Mouse (Mus musculus): ENCODE data around the gene Gm11634. TPM values are rescaled to one million over a fixed set of nuclear protein-coding genes. Genes with fewer than 3 reads are reported as not detected.

The Gm11634 gene
- polyA plus RNA-seq (2012; rRNA removed) = not detected in 2 replicates

GRCm38 (mm10) chr11:101599156-101599555, at the start of gene Gm11634:
Gene Gm11634 (minus strand): TSS chr11:101599256.

GRCm38 (mm10) chr11:101626995-101627856, 28.2 kb upstream of the Gm11634 start, which contains the start of gene Rdm1:
Gene Rdm1 (plus strand): TSS chr11:101627195.

GRCm38 (mm10) chr11:101582054-101583035, 16.7 kb downstream of the Gm11634 start, which contains the start of gene Tmem106a:
Gene Tmem106a (plus strand): TSS chr11:101582242.

GRCm38 (mm10) chr11:101551751-101552475, 47.1 kb downstream of the Gm11634 start, which contains the start of the genes Brca1 and Nbr1:
Gene Brca1 (minus strand): TSS chr11:101551955.
Gene Nbr1 (plus strand): TSS chr11:101552149.

Other genes with a start within 250 kb of the Gm11634 start
- gene G6pc, start 231.7 kb downstream of the Gm11634 start, polyA plus RNA-seq (2012; rRNA removed) = 41.2 and 49.0 TPM in 2 replicates
- 13.5 and 14.0 TPM in 2 replicates for gene Aarsd1, start 181.6 kb downstream of the Gm11634 start, polyA plus RNA-seq (2012; rRNA removed)
- gene Gm27029, start 174.5 kb downstream of the Gm11634 start, polyA plus RNA-seq (2012; rRNA removed) = 0.64 and 0.79 TPM in 2 replicates
- gene Rundc1, start 174.2 kb downstream of the Gm11634 start, polyA plus RNA-seq (2012; rRNA removed) = 4.3 and 4.5 TPM in 2 replicates
- 0.80 and 0.88 TPM in 2 replicates for gene Ptges3l, start 173.9 kb downstream of the Gm11634 start, polyA plus RNA-seq (2012; rRNA removed)
- gene Rpl27, start 157.0 kb downstream of the Gm11634 start, polyA plus RNA-seq (2012; rRNA removed) = 679 and 947 TPM in 2 replicates
- gene Ifi35, start 150.8 kb downstream of the Gm11634 start, polyA plus RNA-seq (2012; rRNA removed) = 47.2 and 49.9 TPM in 2 replicates
- 3.3 and 4.1 TPM in 2 replicates for gene Rnd2, start 134.3 kb downstream of the Gm11634 start, polyA plus RNA-seq (2012; rRNA removed)
- gene Vat1, start 133.0 kb downstream of the Gm11634 start, polyA plus RNA-seq (2012; rRNA removed) = 12.6 and 14.2 TPM in 2 replicates
- 4.0 and 4.2 TPM in 2 replicates for gene Brca1, start 47.3 kb downstream of the Gm11634 start, polyA plus RNA-seq (2012; rRNA removed)
- 41.3 and 42.4 TPM in 2 replicates for gene Nbr1, start 47.1 kb downstream of the Gm11634 start, polyA plus RNA-seq (2012; rRNA removed)
- 13.3 and 15.8 TPM in 2 replicates for gene Tmem106a, start 17.0 kb downstream of the Gm11634 start, polyA plus RNA-seq (2012; rRNA removed)
- gene Rdm1, start 27.9 kb upstream of the Gm11634 start, polyA plus RNA-seq (2012; rRNA removed) = 5.9 and 7.0 TPM in 2 replicates
- 4.7 and 5.2 TPM in 2 replicates for gene Arl4d, start 66.3 kb upstream of the Gm11634 start, polyA plus RNA-seq (2012; rRNA removed)
- gene Dhx8, start 133.7 kb upstream of the Gm11634 start, polyA plus RNA-seq (2012; rRNA removed) = 6.8 and 7.5 TPM in 2 replicates
- 0.13 and 0.28 TPM in 2 replicates for gene Etv4, start 186.1 kb upstream of the Gm11634 start, polyA plus RNA-seq (2012; rRNA removed)

All from liver, embryonic 18 days (tissue).